Mouse (Mus musculus) erythroblast, embryonic 14.5 days (primary cell): ENCODE data around the gene Atpaf2.

Experiments used
- GATA1 ChIP-seq: IDR thresholded peaks from 2 replicates; pipeline ENCODE4 v1.6.1; 2012; ENCODE audit warnings: low read length, inconsistent platforms, mixed read lengths
- TAL1 ChIP-seq: IDR thresholded peaks from 3 replicates; pipeline ENCODE4 v1.6.1; 2012; ENCODE audit warnings: low read length, inconsistent platforms, mixed read lengths

GRCm38 (mm10) chr11:60418473-60418803 is 181 bp upstream of the Atpaf2 start:
- peak; percentile 63 for TF ChIP-seq GATA1
- no peak for TF ChIP-seq TAL1
